Mouse (Mus musculus) liver, embryonic 15.5 days (tissue): ENCODE results near the gene Spaca1. TPM values are rescaled to one million over a fixed set of nuclear protein-coding genes. Genes with fewer than 3 reads are reported as not detected.

Experiments
- polyA plus RNA-seq: library from polyadenylated mRNA; unstranded; fragments of >200 nt; fragmentation: Nextera tagmentation; extraction: Ambion mirVana; gene quantifications from 2 replicates; pipeline ENCODE4 v1.2.1, GENCODE M21; 2015

The Spaca1 gene
- polyA plus RNA-seq, 1 experiment from 2014 or later, result 0.36 TPM

Other genes starting within 250 kb of the Spaca1 start
- gene Cnr1, start 125.6 kb downstream of the Spaca1 start, polyA plus RNA-seq, result 0.06 and 0.09 TPM in 2 replicates